In genomic region chr16:90995498-90995897, GRCm38 (mm10) we compare ENCODE assay signal across 13 mouse cellular contexts. TPM values are rescaled to one million over a fixed set of nuclear protein-coding genes. Genes with fewer than 3 reads are reported as not detected.
DNase-seq lines count a peak whose midpoint lies in the region; ATAC-seq and TF ChIP-seq lines count a peak whose summit lies in the region.
"Had no signal": no experiment of that assay in that cellular context is flagged by ENCODE, and none has a peak within 500 bp of the region (broad histone marks: within the 10 kb centered on the region; RNA-seq: fewer than 3 reads in every experiment).

No protein-coding gene starts in this region.

- no peak for TF ChIP-seq EP300 in heart, adult 2 months (IDR thresholded peaks at IDR 0.05; ENCODE audit: insufficient read depth, low read depth, low read length)
- no peak for TF ChIP-seq EP300 in stomach, postnatal 0 days (optimal IDR thresholded peaks at IDR 0.05)
- no peak for TF ChIP-seq EP300 in liver, embryonic 14.5 days (IDR thresholded peaks at IDR 0.05; ENCODE audit: low read depth)

- 45% methylated on average over 5 of the region's 5 CpGs for WGBS in heart, adult 2 months
- 62% methylated on average over 5 of the region's 5 CpGs for WGBS in stomach, embryonic 16.5 days
- 68% methylated on average over 5 of the region's 5 CpGs for WGBS in stomach, postnatal 0 days
- WGBS in liver, embryonic 14.5 days (ENCODE audit: insufficient replicate concordance) = 29% methylated on average over 5 of the region's 5 CpGs

- H3K9me3 ChIP-seq in stomach, embryonic 16.5 days (replicated peaks; ENCODE audit: control insufficient read depth, low read length) = no peaks in the 10 kb centered on the region
- no peaks in the 10 kb centered on the region for H3K9me3 ChIP-seq in stomach, postnatal 0 days (ENCODE audit: control insufficient read depth, low read length)
- no peaks in the 10 kb centered on the region for H3K9me3 ChIP-seq in liver, embryonic 14.5 days (ENCODE audit: control insufficient read depth, low read length)
- H3K9me3 ChIP-seq: hindbrain, embryonic 15.5 days; neural tube, embryonic 13.5 days had no signal

- H3K36me3 ChIP-seq in heart, adult 2 months (ENCODE audit: control insufficient read depth, insufficient read depth, low read length) = peaks cover 4% of the 10 kb centered on the region
- no peaks in the 10 kb centered on the region for H3K36me3 ChIP-seq in stomach, embryonic 16.5 days (ENCODE audit: control insufficient read depth, insufficient read depth, low read length)
- 0 out of 2 replicates have a peak, but pooled peaks cover 3% of the 10 kb centered on the region for H3K36me3 ChIP-seq in stomach, postnatal 0 days (ENCODE audit: control insufficient read depth, insufficient read depth, low read length)
- H3K36me3 ChIP-seq in liver, embryonic 14.5 days (replicated peaks; ENCODE audit: control insufficient read depth, insufficient read depth, low read depth) = peaks cover 12% of the 10 kb centered on the region

- intact Hi-C loops in heart, adult 2 months (cut with DNase I) = no loop called here
- intact Hi-C loops in left cerebral cortex, postnatal 10 days (cut with DNase I) = no loop called here

- DNase-seq in heart, adult 2 months = no peak
- no peak for DNase-seq in heart, adult 9 months (ENCODE audit: low spot score in 2 of 2)
- no peak for DNase-seq in stomach, postnatal 0 days (ENCODE audit: low spot score)
- no peak for DNase-seq in liver, embryonic 14.5 days (ENCODE audit: low read depth in 3 of 3, low spot score in 3 of 3)
- no peak for DNase-seq in left cerebral cortex, postnatal 10 days (ENCODE audit: extremely low spot score in 1 of 2, low spot score in 2 of 2)
- no peak for DNase-seq in thymus, postnatal 25 days
- no peak for DNase-seq in yolk sac, embryonic 10.5 days (ENCODE audit: low spot score)
- DNase-seq: adrenal gland, adult 8-10 months; cerebellum, adult 11 months had no signal

- TF ChIP-seq POLR2A in heart, adult 2 months (IDR thresholded peaks at IDR 0.05; ENCODE audit: insufficient read depth, low read depth, low read length) = no peak

- H3K4me1 ChIP-seq in heart, adult 2 months (ENCODE audit: control insufficient read depth, insufficient read depth, low read length) = peaks cover 9% of the 10 kb centered on the region
- H3K4me1 ChIP-seq in stomach, embryonic 16.5 days (ENCODE audit: control insufficient read depth, insufficient read depth, low read length) = no peaks in the 10 kb centered on the region
- no peaks in the 10 kb centered on the region for H3K4me1 ChIP-seq in stomach, postnatal 0 days (replicated peaks; ENCODE audit: control insufficient read depth, insufficient read depth)
- peaks cover 12 to 14% of the 10 kb centered on the region in 2 experiments for H3K4me1 ChIP-seq in liver, embryonic 14.5 days (replicated peaks; ENCODE audit: control insufficient read depth in 2 of 2, insufficient read depth in 2 of 2, low read length in 1 of 2)

- no peaks in the 10 kb centered on the region for H3K27me3 ChIP-seq in heart, adult 2 months (ENCODE audit: control insufficient read depth, insufficient read depth, low read length)
- no peaks in the 10 kb centered on the region for H3K27me3 ChIP-seq in stomach, embryonic 16.5 days (ENCODE audit: control insufficient read depth, insufficient read depth, low read length)
- no peaks in the 10 kb centered on the region for H3K27me3 ChIP-seq in stomach, postnatal 0 days (ENCODE audit: control insufficient read depth, insufficient read depth, low read length)
- no peaks in the 10 kb centered on the region for H3K27me3 ChIP-seq in liver, embryonic 14.5 days (ENCODE audit: control insufficient read depth, insufficient read depth, low read length)
- H3K27me3 ChIP-seq: hindbrain, embryonic 15.5 days; neural tube, embryonic 13.5 days; Patski had no signal

- H3K4me2 ChIP-seq in stomach, embryonic 16.5 days (ENCODE audit: low read depth, low read length) = 0 out of 2 replicates have a peak overlapping the region, but pooled peaks have one; percentile 3
- no peak overlapping the region for H3K4me2 ChIP-seq in stomach, postnatal 0 days (replicated peaks; ENCODE audit: low read depth)
- H3K4me2 ChIP-seq in liver, embryonic 14.5 days (ENCODE audit: low read depth) = peak overlapping the region; percentile 54
- H3K4me2 ChIP-seq: hindbrain, embryonic 15.5 days; neural tube, embryonic 13.5 days had no signal

- peak overlapping the region; percentile 59 for H3K27ac ChIP-seq in heart, adult 2 months
- peak overlapping the region; percentile 5; the same call in 1 of the 2 replicates for H3K27ac ChIP-seq in stomach, embryonic 16.5 days (ENCODE audit: low read length)
- H3K27ac ChIP-seq in stomach, postnatal 0 days (replicated peaks) = no peak overlapping the region
- H3K27ac ChIP-seq in liver, embryonic 14.5 days = peak overlapping the region; percentile 57
- H3K27ac ChIP-seq: hindbrain, embryonic 15.5 days; neural tube, embryonic 13.5 days had no signal

- no peak overlapping the region for H3K4me3 ChIP-seq in heart, adult 2 months
- H3K4me3 ChIP-seq in stomach, embryonic 16.5 days (replicated peaks; ENCODE audit: low read length) = no peak overlapping the region
- no peak overlapping the region for H3K4me3 ChIP-seq in stomach, postnatal 0 days (ENCODE audit: low read depth, low read length)
- no peak overlapping the region for H3K4me3 ChIP-seq in liver, embryonic 14.5 days (ENCODE audit: insufficient read depth in 1 of 2, low read depth in 2 of 2, low read length in 2 of 2)
- H3K4me3 ChIP-seq: hindbrain, embryonic 15.5 days; neural tube, embryonic 13.5 days had no signal

- no peaks in the 10 kb centered on the region; the same call in 1 of the 2 replicates for H3K79me2 ChIP-seq in heart, adult 2 months (replicated peaks; ENCODE audit: control insufficient read depth, insufficient read depth, low read length)

- ATAC-seq in stomach, embryonic 16.5 days (ENCODE audit: insufficient read depth, low FRiP score) = no peak
- ATAC-seq in stomach, postnatal 0 days (ENCODE audit: low FRiP score, low TSS enrichment) = no peak
- ATAC-seq in liver, embryonic 14.5 days (ENCODE audit: insufficient read depth) = peak; percentile 54; the same call in 1 of the 2 replicates
- ATAC-seq: Patski had no signal

- no peak for TF ChIP-seq CTCF in heart, adult 2 months (IDR thresholded peaks at IDR 0.05)
- no peak for TF ChIP-seq CTCF in stomach, postnatal 0 days (IDR thresholded peaks at IDR 0.05; ENCODE audit: low read depth)
- no peak for TF ChIP-seq CTCF in liver, embryonic 14.5 days (IDR thresholded peaks at IDR 0.05; ENCODE audit: low read depth)

- no peak overlapping the region for H3K9ac ChIP-seq in heart, adult 2 months (ENCODE audit: low read depth, low read length)
- H3K9ac ChIP-seq in stomach, embryonic 16.5 days (ENCODE audit: low read length) = no peak overlapping the region
- H3K9ac ChIP-seq in stomach, postnatal 0 days (ENCODE audit: low read length) = no peak overlapping the region
- H3K9ac ChIP-seq in liver, embryonic 14.5 days (replicated peaks) = peak overlapping the region; percentile 45
- H3K9ac ChIP-seq: hindbrain, embryonic 15.5 days; neural tube, embryonic 13.5 days had no signal

RNA-seq across cellular contexts. Expression of gene Synj1, which starts 15.6 kb away (rescaled TPM):
- total RNA-seq in heart, adult 2 months (2021) = 10 to 100 TPM; 28.7 to 28.9 TPM
- polyA plus RNA-seq in heart, adult 2 months (2012; rRNA removed) = 21.2 and 23.4 TPM in 2 replicates
- 9.7 and 14.6 TPM in 2 replicates for polyA plus RNA-seq in stomach, embryonic 16.5 days (2015; fragmentation: Nextera tagmentation; extraction: Ambion mirVana)
- polyA plus RNA-seq in stomach, postnatal 0 days (2015; fragmentation: Nextera tagmentation; extraction: Ambion mirVana) = 5.2 and 5.6 TPM in 2 replicates
- polyA plus RNA-seq in liver, embryonic 14.5 days (2012; rRNA removed) = 13.8 and 14.6 TPM in 2 replicates
- 21.4 and 21.9 TPM in 2 replicates for polyA plus RNA-seq in liver, embryonic 14.5 days (2014; fragmentation: Nextera tagmentation; extraction: Ambion mirVana)
- total RNA-seq in left cerebral cortex, postnatal 10 days (2021) = 100 to 1,000 TPM; 231 to 243 TPM

RNA-seq across cellular contexts. Expression of gene Paxbp1, which starts 48.8 kb away (rescaled TPM):
- 10 to 100 TPM; 11.6 to 12.0 TPM for total RNA-seq in heart, adult 2 months (2021)
- polyA plus RNA-seq in heart, adult 2 months (2012; rRNA removed) = 10.2 and 27.2 TPM in 2 replicates
- 43.3 and 46.5 TPM in 2 replicates for polyA plus RNA-seq in stomach, embryonic 16.5 days (2015; fragmentation: Nextera tagmentation; extraction: Ambion mirVana)
- polyA plus RNA-seq in stomach, postnatal 0 days (2015; fragmentation: Nextera tagmentation; extraction: Ambion mirVana) = 13.8 and 15.0 TPM in 2 replicates
- polyA plus RNA-seq in liver, embryonic 14.5 days (2012; rRNA removed) = 17.4 and 25.9 TPM in 2 replicates
- 14.8 and 16.5 TPM in 2 replicates for polyA plus RNA-seq in liver, embryonic 14.5 days (2014; fragmentation: Nextera tagmentation; extraction: Ambion mirVana)
- total RNA-seq in left cerebral cortex, postnatal 10 days (2021) = 10 to 100 TPM; 57.1 to 57.5 TPM
